Mouse (Mus musculus): ENCODE results near the gene Shank3. TPM values are rescaled to one million over a fixed set of nuclear protein-coding genes. Genes with fewer than 3 reads are reported as not detected.

The Shank3 gene
- 8.5 and 10.7 TPM in 2 replicates for polyA plus RNA-seq (2015; fragmentation: Nextera tagmentation; extraction: Ambion mirVana)

GRCm38 (mm10) chr15:89498961-89499688 is at the start of gene Shank3:
Gene Shank3, plus strand, starts transcription at chr15:89499623.

GRCm38 (mm10) chr15:89453865-89454478 is 45.5 kb upstream of the Shank3 start, which contains the start of gene Mapk8ip2:
Gene Mapk8ip2, plus strand, starts transcription at chr15:89453913.

GRCm38 (mm10) chr15:89477091-89477491 is 22.3 kb upstream of the Shank3 start, which contains the start of gene Arsa:
Gene Arsa, minus strand, starts transcription at chr15:89477425.

GRCm38 (mm10) chr15:89568114-89568513 is 68.7 kb downstream of the Shank3 start, which contains the start of gene Acr:
Gene Acr, plus strand, starts transcription at chr15:89568326.

GRCm38 (mm10) chr15:89591723-89592455 is 92.5 kb downstream of the Shank3 start, which contains the start of gene Rabl2:
Gene Rabl2, minus strand, starts transcription at chr15:89591923.

Other genes starting within 250 kb of the Shank3 start
- gene Sbf1, start 184.3 kb upstream of the Shank3 start, polyA plus RNA-seq (2015; fragmentation: Nextera tagmentation; extraction: Ambion mirVana): 74.8 and 96.2 TPM in 2 replicates
- gene Adm2, start 176.9 kb upstream of the Shank3 start, polyA plus RNA-seq (2015; fragmentation: Nextera tagmentation; extraction: Ambion mirVana): not detected in 2 replicates
- gene Miox, start 165.2 kb upstream of the Shank3 start, polyA plus RNA-seq (2015; fragmentation: Nextera tagmentation; extraction: Ambion mirVana): not detected in 2 replicates
- gene Lmf2, start 144.0 kb upstream of the Shank3 start, polyA plus RNA-seq (2015; fragmentation: Nextera tagmentation; extraction: Ambion mirVana): 28.3 and 29.6 TPM in 2 replicates
- 76.3 and 87.7 TPM in 2 replicates for gene Ncaph2, start 143.9 kb upstream of the Shank3 start, polyA plus RNA-seq (2015; fragmentation: Nextera tagmentation; extraction: Ambion mirVana)
- gene Sco2, start 125.8 kb upstream of the Shank3 start, polyA plus RNA-seq (2015; fragmentation: Nextera tagmentation; extraction: Ambion mirVana): 22.7 and 27.6 TPM in 2 replicates
- 1.7 and 3.0 TPM in 2 replicates for gene Tymp, start 122.6 kb upstream of the Shank3 start, polyA plus RNA-seq (2015; fragmentation: Nextera tagmentation; extraction: Ambion mirVana)
- gene Odf3b, start 120.3 kb upstream of the Shank3 start, polyA plus RNA-seq (2015; fragmentation: Nextera tagmentation; extraction: Ambion mirVana): 9.3 and 9.6 TPM in 2 replicates
- 0.06 TPM in 1 of 2 replicates, not detected in the other for gene Klhdc7b, start 114.7 kb upstream of the Shank3 start, polyA plus RNA-seq (2015; fragmentation: Nextera tagmentation; extraction: Ambion mirVana)
- gene Syce3, start 89.1 kb upstream of the Shank3 start, polyA plus RNA-seq (2015; fragmentation: Nextera tagmentation; extraction: Ambion mirVana): not detected in 2 replicates
- gene Cpt1b, start 73.8 kb upstream of the Shank3 start, polyA plus RNA-seq (2015; fragmentation: Nextera tagmentation; extraction: Ambion mirVana): 1.5 and 1.7 TPM in 2 replicates
- 4.9 and 6.1 TPM in 2 replicates for gene C730034F03Rik, start 70.0 kb upstream of the Shank3 start, polyA plus RNA-seq (2015; fragmentation: Nextera tagmentation; extraction: Ambion mirVana)
- gene Gm44502, start 69.9 kb upstream of the Shank3 start, polyA plus RNA-seq (2015; fragmentation: Nextera tagmentation; extraction: Ambion mirVana): not detected in 2 replicates
- 86.6 and 91.5 TPM in 2 replicates for gene Chkb, start 69.7 kb upstream of the Shank3 start, polyA plus RNA-seq (2015; fragmentation: Nextera tagmentation; extraction: Ambion mirVana)
- 67.5 and 73.2 TPM in 2 replicates for gene Mapk8ip2, start 45.7 kb upstream of the Shank3 start, polyA plus RNA-seq (2015; fragmentation: Nextera tagmentation; extraction: Ambion mirVana)
- 26.3 and 32.1 TPM in 2 replicates for gene Arsa, start 22.2 kb upstream of the Shank3 start, polyA plus RNA-seq (2015; fragmentation: Nextera tagmentation; extraction: Ambion mirVana)
- gene Acr, start 68.7 kb downstream of the Shank3 start, polyA plus RNA-seq (2015; fragmentation: Nextera tagmentation; extraction: Ambion mirVana): 1.1 and 1.9 TPM in 2 replicates
- 69.5 and 76.9 TPM in 2 replicates for gene Rabl2, start 92.3 kb downstream of the Shank3 start, polyA plus RNA-seq (2015; fragmentation: Nextera tagmentation; extraction: Ambion mirVana)

All from neural tube, postnatal 0 days (tissue).